Mouse (Mus musculus): Measurements from ENCODE around the gene Phf5a.

- TF ChIP-seq CTCF (IDR thresholded peaks at IDR 0.05; ENCODE audit: borderline replicate concordance, insufficient read depth, low read depth, low read length) (no peak), POLR2A (IDR thresholded peaks at IDR 0.05; ENCODE audit: borderline replicate concordance, insufficient read depth, low read length) (no peak)
Measured at GRCm38 (mm10) chr15:81891822-81892580, 20.3 kb upstream of the Phf5a start.

Data from cerebellum, adult 2 months (tissue).